In the genomic region with DNA sequence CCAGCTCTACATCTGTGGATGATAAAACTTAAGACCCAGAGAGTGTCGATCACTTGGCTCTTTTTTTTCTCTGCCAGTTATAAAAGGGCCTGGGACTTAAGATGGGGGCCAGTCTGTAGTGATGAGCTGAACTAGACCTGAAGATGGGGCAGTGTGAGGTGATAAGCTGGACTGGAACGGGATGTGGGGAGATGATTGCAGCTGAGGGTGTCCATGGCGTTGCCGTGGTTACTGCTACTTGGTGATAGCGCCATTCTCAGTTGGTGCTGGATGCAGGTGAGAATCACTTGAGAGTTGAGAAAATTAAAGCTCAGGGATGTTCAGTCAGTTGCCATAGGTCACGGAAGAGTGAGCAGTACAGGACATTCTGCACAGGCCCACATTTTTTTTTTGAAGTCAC, we compare ENCODE assay signal across 10 mouse cellular contexts.
"Had no signal": no experiment of that assay in that cellular context is flagged by ENCODE, and none has a peak within 500 bp of the region (broad histone marks: within the 10 kb centered on the region; RNA-seq: fewer than 3 reads in every experiment).

No protein-coding gene starts in this region.

- H3K4me2 ChIP-seq: liver, embryonic 11.5 days; liver, embryonic 15.5 days; neural tube, embryonic 12.5 days had no signal

- H3K4me1 ChIP-seq: limb, embryonic 10.5 days; liver, embryonic 15.5 days; neural tube, embryonic 12.5 days had no signal

- H3K9me3 ChIP-seq: limb, embryonic 10.5 days; liver, embryonic 15.5 days; neural tube, embryonic 12.5 days had no signal

- H3K27me3 ChIP-seq: liver, embryonic 15.5 days; neural tube, embryonic 12.5 days had no signal

- H3K9ac ChIP-seq: liver, embryonic 15.5 days; neural tube, embryonic 12.5 days had no signal

- H3K27ac ChIP-seq: left cerebral cortex, adult 2 months; limb, embryonic 10.5 days; liver, embryonic 15.5 days; neural tube, embryonic 12.5 days; stomach, postnatal 0 days had no signal

- H3K36me3 ChIP-seq: limb, embryonic 10.5 days had no signal

- H3K4me3 ChIP-seq: left cerebral cortex, adult 2 months; limb, embryonic 10.5 days; liver, embryonic 15.5 days; neural tube, embryonic 12.5 days had no signal

- DNase-seq: kidney, postnatal 14 days; lung, adult 2 months; lung, postnatal 36 days; thymus, postnatal 4 days had no signal
